Mouse (Mus musculus): ENCODE measurements around the gene Ptprg. TPM values are rescaled to one million over a fixed set of nuclear protein-coding genes. Genes with fewer than 3 reads are reported as not detected.
"Not testable (repeated sequence)": the region's sequence is repeated elsewhere in the genome, so short reads cannot be mapped to it uniquely, and the experiment has no call there.

The Ptprg gene
- polyA plus RNA-seq, 1 experiment from 2014 or later = 55.8 TPM

DNA sequence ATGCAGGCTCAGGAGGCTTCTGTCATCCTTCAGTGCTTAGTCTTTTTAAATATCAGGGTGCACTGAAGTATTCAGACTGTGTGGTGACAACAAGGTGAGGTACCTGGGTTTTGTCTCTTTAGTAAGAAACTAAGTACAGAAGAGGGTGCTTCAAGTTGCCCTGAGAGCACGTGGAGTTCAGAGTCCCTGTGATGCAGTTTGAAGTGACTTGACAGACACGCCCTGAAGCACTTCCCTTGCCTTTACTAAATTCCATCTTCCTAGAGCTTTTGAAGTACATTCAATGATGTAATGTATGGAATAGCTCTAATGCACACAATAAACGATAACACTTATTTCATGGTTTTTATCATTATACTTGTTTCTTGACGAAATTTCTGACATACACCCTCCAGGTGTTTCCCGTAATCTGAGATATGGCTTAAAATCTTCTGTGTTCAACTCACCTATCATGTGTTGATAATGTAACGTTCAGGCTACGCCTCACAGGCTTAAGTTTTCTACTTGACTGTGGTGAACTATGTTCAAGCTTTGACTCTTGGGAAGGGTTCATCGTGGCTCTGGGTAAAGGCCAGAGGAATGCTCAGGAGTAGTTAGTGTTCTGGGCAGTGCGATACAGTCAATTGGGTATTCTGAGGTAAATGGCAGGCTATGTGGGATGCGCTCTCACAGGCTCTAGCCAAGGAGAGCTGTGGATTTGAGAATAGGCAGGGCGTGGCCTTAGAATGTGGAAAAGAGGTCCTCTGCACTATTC is 483.4 kb downstream of the Ptprg start:
- Histone ChIP-seq H3K9ac (no peak overlapping the region), H3K27ac (no peak overlapping the region), H3K4me1 (no peaks in the 10 kb centered on the region), H3K4me2 (replicated peaks) (no peak overlapping the region), H3K9me3 (replicated peaks) (no peaks in the 10 kb centered on the region), H3K4me3 (no peak overlapping the region), H3K36me3 (no peaks in the 10 kb centered on the region), H3K27me3 (no peaks in the 10 kb centered on the region)
- WGBS = 93% methylated on average over 11 of the region's 11 CpGs
- ATAC-seq (ENCODE audit: low FRiP score) = no peak

GRCm38 (mm10) chr14:12039743-12040142 is 486.4 kb downstream of the Ptprg start:
- Histone ChIP-seq H3K36me3 (no peaks in the 10 kb centered on the region), H3K4me1 (no peaks in the 10 kb centered on the region), H3K9ac (no peak overlapping the region), H3K4me2 (replicated peaks) (no peak overlapping the region), H3K27me3 (no peaks in the 10 kb centered on the region), H3K9me3 (replicated peaks) (no peaks in the 10 kb centered on the region), H3K27ac (no peak overlapping the region), H3K4me3 (no peak overlapping the region)
- ATAC-seq (ENCODE audit: low FRiP score) = no peak
- 87% methylated on average over 3 of the region's 3 CpGs for WGBS

DNA sequence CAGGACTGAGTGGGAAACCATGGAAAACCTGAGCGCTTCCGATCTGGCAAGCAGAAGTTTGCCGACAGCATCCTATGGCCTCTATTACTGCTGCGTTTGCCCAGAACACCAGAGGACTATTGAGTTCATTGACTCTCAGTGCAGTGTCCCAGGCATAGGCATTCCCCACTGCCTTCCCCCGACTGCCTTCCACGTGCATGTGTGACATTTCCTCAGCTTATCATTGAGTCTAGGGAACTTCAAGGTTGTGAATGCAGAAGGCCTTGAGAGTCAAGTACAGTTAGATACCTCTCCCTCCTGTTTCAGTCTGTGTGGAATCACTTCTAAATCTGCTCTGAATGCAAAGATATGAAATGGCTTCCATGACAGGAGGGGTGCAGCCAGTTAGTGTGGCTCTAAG is 488.2 kb downstream of the Ptprg start:
- H3K9ac ChIP-seq = no peak overlapping the region
- no peak overlapping the region for H3K4me3 ChIP-seq
- H3K36me3 ChIP-seq = no peaks in the 10 kb centered on the region
- H3K27ac ChIP-seq = no peak overlapping the region
- WGBS = 92% methylated on average over 6 of the region's 6 CpGs
- no peak overlapping the region for H3K4me2 ChIP-seq (replicated peaks)
- H3K9me3 ChIP-seq (replicated peaks) = no peaks in the 10 kb centered on the region
- ATAC-seq (ENCODE audit: low FRiP score) = no peak
- H3K4me1 ChIP-seq = no peaks in the 10 kb centered on the region
- no peaks in the 10 kb centered on the region for H3K27me3 ChIP-seq

GRCm38 (mm10) chr14:12046226-12046882 is 493.0 kb downstream of the Ptprg start:
- Histone ChIP-seq H3K27me3 (no peaks in the 10 kb centered on the region), H3K27ac (no peak overlapping the region), H3K9me3 (replicated peaks) (no peaks in the 10 kb centered on the region), H3K4me3 (no peak overlapping the region), H3K4me2 (replicated peaks) (no peak overlapping the region), H3K9ac (no peak overlapping the region), H3K36me3 (no peaks in the 10 kb centered on the region), H3K4me1 (no peaks in the 10 kb centered on the region)
- no peak for ATAC-seq (ENCODE audit: low FRiP score)
- 93% methylated on average over 3 of the region's 3 CpGs for WGBS

DNA sequence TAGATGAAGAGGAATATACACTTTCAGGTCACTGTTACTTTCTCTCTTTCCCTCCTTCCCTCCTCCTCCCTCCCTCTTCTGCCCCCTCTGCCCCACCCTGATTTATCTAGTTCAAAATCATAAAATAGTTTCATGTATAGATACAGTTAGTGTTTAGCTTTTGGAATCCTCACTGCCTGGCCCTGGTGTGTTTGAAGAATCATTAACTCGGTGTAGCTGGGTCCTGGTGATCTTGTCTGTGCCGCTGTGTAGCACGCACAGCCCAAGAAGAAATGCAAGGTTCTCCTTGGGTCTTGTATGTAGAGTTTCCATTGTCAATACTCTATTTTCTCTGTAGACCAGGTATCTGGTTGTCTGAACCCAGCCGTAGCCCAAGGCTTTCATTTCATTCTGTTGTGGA is 494.3 kb downstream of the Ptprg start:
- H3K27me3 ChIP-seq = no peaks in the 10 kb centered on the region
- no peak for ATAC-seq (ENCODE audit: low FRiP score)
- no peak overlapping the region for H3K4me3 ChIP-seq
- no peaks in the 10 kb centered on the region for H3K4me1 ChIP-seq
- WGBS = 97% methylated on average over 4 of the region's 4 CpGs
- no peak overlapping the region for H3K4me2 ChIP-seq (replicated peaks)
- H3K27ac ChIP-seq = no peak overlapping the region
- H3K36me3 ChIP-seq = no peaks in the 10 kb centered on the region
- no peaks in the 10 kb centered on the region for H3K9me3 ChIP-seq (replicated peaks)
- H3K9ac ChIP-seq = no peak overlapping the region

DNA sequence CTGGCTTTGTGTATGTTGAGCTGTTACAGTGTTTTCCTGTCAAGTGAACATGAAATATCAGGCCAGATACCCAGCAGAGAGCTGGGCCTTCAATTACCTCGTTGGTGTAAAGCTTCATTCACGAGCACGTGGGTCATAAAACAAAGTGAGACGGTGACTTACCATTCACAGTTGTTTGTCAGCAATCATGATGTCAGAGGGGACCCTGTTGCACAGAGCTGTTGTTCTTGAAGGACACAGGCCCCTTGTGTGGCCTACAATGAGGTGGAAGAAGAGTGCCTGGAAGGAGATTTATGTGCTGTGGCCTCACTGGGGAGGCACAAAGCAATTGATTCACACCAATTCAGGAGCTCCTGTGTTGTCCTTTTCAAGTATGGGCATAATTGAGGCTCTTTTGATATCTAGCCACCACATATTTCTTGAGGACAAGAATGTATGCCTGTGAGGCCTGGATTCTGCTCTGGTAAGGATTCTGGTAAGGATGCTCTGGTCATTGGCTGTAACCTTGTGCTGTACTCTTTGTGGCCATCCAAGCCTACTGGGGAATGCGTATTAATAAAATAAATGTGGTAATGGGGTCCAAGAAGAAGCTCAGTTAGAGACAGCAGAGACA is 503.7 kb downstream of the Ptprg start:
- no peak overlapping the region for H3K4me3 ChIP-seq
- no peak overlapping the region for H3K4me2 ChIP-seq (replicated peaks)
- WGBS = 63% methylated on average over 5 of the region's 5 CpGs
- no peaks in the 10 kb centered on the region for H3K4me1 ChIP-seq
- H3K9me3 ChIP-seq (replicated peaks) = no peaks in the 10 kb centered on the region
- H3K27me3 ChIP-seq = no peaks in the 10 kb centered on the region
- no peak overlapping the region for H3K27ac ChIP-seq
- H3K9ac ChIP-seq = no peak overlapping the region
- H3K36me3 ChIP-seq = no peaks in the 10 kb centered on the region
- ATAC-seq (ENCODE audit: low FRiP score) = no peak

- no peak for ATAC-seq (ENCODE audit: low FRiP score)
- Histone ChIP-seq H3K36me3 (no peaks in the 10 kb centered on the region), H3K9me3 (replicated peaks) (no peaks in the 10 kb centered on the region), H3K4me3 (no peak overlapping the region), H3K4me2 (replicated peaks) (no peak overlapping the region), H3K27ac (no peak overlapping the region), H3K4me1 (no peaks in the 10 kb centered on the region), H3K27me3 (no peaks in the 10 kb centered on the region), H3K9ac (no peak overlapping the region)
- 68% methylated on average over 2 of the region's 2 CpGs for WGBS
These were observed 504.5 kb downstream of the Ptprg start for GRCm38 (mm10) chr14:12057856-12058255.

- H3K36me3 ChIP-seq = no peaks in the 10 kb centered on the region
- WGBS = 93% methylated on average over 7 of the region's 7 CpGs
- no peaks in the 10 kb centered on the region for H3K27me3 ChIP-seq
- no peaks in the 10 kb centered on the region for H3K9me3 ChIP-seq (replicated peaks)
- H3K4me1 ChIP-seq = no peaks in the 10 kb centered on the region
- no peak for ATAC-seq (ENCODE audit: low FRiP score)
- H3K9ac ChIP-seq = no peak overlapping the region
- no peak overlapping the region for H3K27ac ChIP-seq
- H3K4me3 ChIP-seq = no peak overlapping the region
- no peak overlapping the region for H3K4me2 ChIP-seq (replicated peaks)
These were observed 505.8 kb downstream of the Ptprg start for GRCm38 (mm10) chr14:12059149-12059548.

GRCm38 (mm10) chr14:12061313-12061712 is 508.0 kb downstream of the Ptprg start:
- H3K27ac ChIP-seq; H3K4me3 ChIP-seq; H3K4me2 ChIP-seq (replicated peaks); ATAC-seq (ENCODE audit: low FRiP score); H3K9ac ChIP-seq; H3K36me3 ChIP-seq; H3K4me1 ChIP-seq; H3K27me3 ChIP-seq; H3K9me3 ChIP-seq (replicated peaks): not testable (repeated sequence)
- WGBS = 87% methylated on average over 2 of the region's 2 CpGs

DNA sequence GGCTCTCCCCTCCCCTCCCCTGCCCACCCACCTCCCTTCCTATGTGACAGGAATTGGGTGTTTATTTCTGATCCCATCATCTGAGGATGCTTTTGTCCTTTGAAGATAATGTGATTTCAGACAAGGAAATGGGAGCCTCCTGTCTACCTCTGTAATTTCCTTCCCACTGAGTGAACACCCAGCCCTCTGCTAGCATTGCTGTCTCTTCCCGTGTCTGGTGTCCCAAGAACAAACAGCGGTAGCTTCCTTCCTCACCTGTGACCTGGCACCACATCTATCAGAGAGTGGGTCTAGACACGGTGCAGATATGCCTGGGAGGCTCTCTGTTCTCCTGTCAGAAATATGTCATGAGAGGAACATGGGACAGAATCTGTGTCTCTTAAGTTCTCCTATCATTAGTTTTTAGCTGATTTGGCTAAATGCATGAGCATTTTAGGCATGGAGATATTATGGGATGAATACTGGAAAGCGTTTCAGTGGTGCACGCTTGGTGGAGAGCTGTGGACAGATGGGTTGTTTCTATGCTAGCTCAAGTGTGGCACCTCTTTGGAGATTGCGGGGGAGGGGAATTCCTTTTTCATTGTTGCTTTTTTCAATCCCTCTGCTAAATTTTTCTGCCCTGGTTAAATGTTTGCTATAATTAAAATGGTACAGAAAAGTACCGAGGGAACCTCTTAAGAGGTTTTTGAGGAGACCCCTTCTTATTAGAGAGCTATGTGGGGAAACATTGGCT is 509.5 kb downstream of the Ptprg start:
- no peaks in the 10 kb centered on the region for H3K4me1 ChIP-seq
- no peaks in the 10 kb centered on the region for H3K36me3 ChIP-seq
- no peak overlapping the region for H3K4me2 ChIP-seq (replicated peaks)
- H3K9me3 ChIP-seq (replicated peaks) = no peaks in the 10 kb centered on the region
- no peak overlapping the region for H3K4me3 ChIP-seq
- no peak overlapping the region for H3K27ac ChIP-seq
- no peak for ATAC-seq (ENCODE audit: low FRiP score)
- H3K9ac ChIP-seq = no peak overlapping the region
- H3K27me3 ChIP-seq = no peaks in the 10 kb centered on the region
- 95% methylated on average over 7 of the region's 7 CpGs for WGBS

DNA sequence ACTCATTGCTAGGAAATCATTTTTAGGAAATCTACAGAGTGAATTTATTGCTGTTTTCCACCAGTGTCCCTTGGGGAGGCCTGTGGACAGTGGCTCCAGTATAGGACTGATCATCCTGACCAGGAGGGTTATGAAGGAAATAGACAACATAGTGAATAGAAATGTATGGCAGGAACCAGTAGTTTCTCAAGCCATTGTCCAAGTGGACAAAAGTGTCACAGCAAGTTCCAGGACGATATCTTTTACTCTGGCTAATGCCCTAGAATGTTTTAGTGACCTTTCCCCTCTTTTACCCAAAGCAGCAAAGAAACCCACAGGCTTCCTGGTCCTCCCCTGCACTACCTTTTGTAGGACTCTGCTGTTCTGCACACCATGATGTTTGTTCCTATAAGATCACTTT is 511.7 kb downstream of the Ptprg start:
- Histone ChIP-seq H3K4me3 (no peak overlapping the region), H3K27me3 (no peaks in the 10 kb centered on the region), H3K27ac (no peak overlapping the region), H3K9ac (no peak overlapping the region), H3K4me1 (no peaks in the 10 kb centered on the region), H3K9me3 (replicated peaks) (no peaks in the 10 kb centered on the region), H3K4me2 (replicated peaks) (no peak overlapping the region), H3K36me3 (no peaks in the 10 kb centered on the region)
- no peak for ATAC-seq (ENCODE audit: low FRiP score)
- WGBS = 62% methylated on average over 1 of the region's 1 CpGs

DNA sequence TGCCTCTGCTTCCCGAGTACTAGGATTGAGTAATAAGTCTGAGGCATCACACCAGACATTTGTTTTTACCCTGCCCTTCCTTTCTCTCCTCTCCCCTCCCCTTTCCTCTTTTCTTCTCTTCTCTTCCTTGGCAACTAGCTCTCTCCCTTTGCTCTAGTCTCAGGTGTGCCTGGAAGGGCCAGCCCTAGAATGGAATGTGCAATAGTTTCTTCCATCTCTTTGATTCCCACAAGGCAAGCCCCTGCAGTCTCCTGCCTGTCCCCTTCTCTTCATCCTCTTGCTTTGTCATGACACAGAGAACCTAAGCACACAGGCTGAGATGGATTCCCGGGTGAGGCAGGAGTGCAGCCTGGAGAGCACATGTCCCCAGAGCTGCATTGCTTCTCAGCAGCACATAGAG is 512.4 kb downstream of the Ptprg start:
- H3K36me3 ChIP-seq = no peaks in the 10 kb centered on the region
- H3K27me3 ChIP-seq = no peaks in the 10 kb centered on the region
- no peak for ATAC-seq (ENCODE audit: low FRiP score)
- H3K9ac ChIP-seq = no peak overlapping the region
- no peaks in the 10 kb centered on the region for H3K4me1 ChIP-seq
- 89% methylated on average over 2 of the region's 2 CpGs for WGBS
- H3K9me3 ChIP-seq (replicated peaks) = no peaks in the 10 kb centered on the region
- H3K4me2 ChIP-seq (replicated peaks) = no peak overlapping the region
- no peak overlapping the region for H3K27ac ChIP-seq
- no peak overlapping the region for H3K4me3 ChIP-seq
